Mouse (Mus musculus): Measurements from ENCODE around the gene Zfand4.
"Not testable (repeated sequence)": the region's sequence is repeated elsewhere in the genome, so short reads cannot be mapped to it uniquely, and the experiment has no call there.

Gene Zfand4

GRCm38 (mm10) chr6:116264018-116264651 is at the start of gene Zfand4:
TSS of gene Zfand4 (plus strand) at chr6:116264222.
- peak; percentile 89 for DNase-seq (ENCODE audit: low spot score)

- DNase-seq (ENCODE audit: low spot score), result peak; percentile 39
These were observed 36.3 kb upstream of the Zfand4 start for GRCm38 (mm10) chr6:116227767-116228166.

- DNase-seq (ENCODE audit: low spot score), result peak; percentile 83
These were observed 35.1 kb upstream of the Zfand4 start for GRCm38 (mm10) chr6:116228785-116229525.

- not testable (repeated sequence) for DNase-seq (ENCODE audit: low spot score)
These were observed 29.2 kb upstream of the Zfand4 start for GRCm38 (mm10) chr6:116234821-116235220.

- DNase-seq (ENCODE audit: low spot score), result no peak
These were observed 28.7 kb upstream of the Zfand4 start for GRCm38 (mm10) chr6:116235336-116235735.

- DNase-seq (ENCODE audit: low spot score), result no peak
These were observed 25.9 kb upstream of the Zfand4 start for GRCm38 (mm10) chr6:116238083-116238482.

GRCm38 (mm10) chr6:116240371-116240770 is 23.7 kb upstream of the Zfand4 start:
- no peak for DNase-seq (ENCODE audit: low spot score)

- no peak for DNase-seq (ENCODE audit: low spot score)
These were observed 4.4 kb upstream of the Zfand4 start for GRCm38 (mm10) chr6:116259649-116260048.

- no peak for DNase-seq (ENCODE audit: low spot score)
These were observed 3.5 kb upstream of the Zfand4 start for GRCm38 (mm10) chr6:116260481-116260880.

GRCm38 (mm10) chr6:116262824-116263223 is 1.2 kb upstream of the Zfand4 start:
- DNase-seq (ENCODE audit: low spot score), result no peak

GRCm38 (mm10) chr6:116264836-116265235 is 814 bp downstream of the Zfand4 start:
- DNase-seq (ENCODE audit: low spot score), result no peak

- DNase-seq (ENCODE audit: low spot score), result peak; percentile 26
These were observed 1.6 kb downstream of the Zfand4 start for GRCm38 (mm10) chr6:116265603-116266002.

- DNase-seq (ENCODE audit: low spot score), result no peak
These were observed 2.5 kb downstream of the Zfand4 start for GRCm38 (mm10) chr6:116266273-116267109.

GRCm38 (mm10) chr6:116267110-116267423 is 3.0 kb downstream of the Zfand4 start:
- DNase-seq (ENCODE audit: low spot score), result no peak

GRCm38 (mm10) chr6:116275695-116276094 is 11.7 kb downstream of the Zfand4 start:
- DNase-seq (ENCODE audit: low spot score), result no peak

GRCm38 (mm10) chr6:116278679-116279317 is 14.8 kb downstream of the Zfand4 start:
- DNase-seq (ENCODE audit: low spot score), result no peak

- DNase-seq (ENCODE audit: low spot score), result no peak
These were observed 17.0 kb downstream of the Zfand4 start for GRCm38 (mm10) chr6:116281014-116281413.

- peak; percentile 27 for DNase-seq (ENCODE audit: low spot score)
These were observed 18.5 kb downstream of the Zfand4 start for GRCm38 (mm10) chr6:116282546-116282945.

- no peak for DNase-seq (ENCODE audit: low spot score)
These were observed 19.3 kb downstream of the Zfand4 start for GRCm38 (mm10) chr6:116283280-116283679.

GRCm38 (mm10) chr6:116286321-116286720 is 22.3 kb downstream of the Zfand4 start:
- DNase-seq (ENCODE audit: low spot score), result no peak

GRCm38 (mm10) chr6:116286870-116287575 is 23.0 kb downstream of the Zfand4 start:
- DNase-seq (ENCODE audit: low spot score), result no peak

GRCm38 (mm10) chr6:116311411-116311810 is 47.4 kb downstream of the Zfand4 start:
- no peak for DNase-seq (ENCODE audit: low spot score)

Measured in adipocyte (in vitro differentiated cells).